Mouse (Mus musculus): ENCODE data around the gene Slc25a10. TPM values are rescaled to one million over a fixed set of nuclear protein-coding genes. Genes with fewer than 3 reads are reported as not detected.
A peak's percentile ranks its signal among the peaks of the same experiment; 100 is the strongest.

The Slc25a10 gene
- polyA plus RNA-seq, 1 experiment from 2014 or later, result 41.2 TPM

DNA sequence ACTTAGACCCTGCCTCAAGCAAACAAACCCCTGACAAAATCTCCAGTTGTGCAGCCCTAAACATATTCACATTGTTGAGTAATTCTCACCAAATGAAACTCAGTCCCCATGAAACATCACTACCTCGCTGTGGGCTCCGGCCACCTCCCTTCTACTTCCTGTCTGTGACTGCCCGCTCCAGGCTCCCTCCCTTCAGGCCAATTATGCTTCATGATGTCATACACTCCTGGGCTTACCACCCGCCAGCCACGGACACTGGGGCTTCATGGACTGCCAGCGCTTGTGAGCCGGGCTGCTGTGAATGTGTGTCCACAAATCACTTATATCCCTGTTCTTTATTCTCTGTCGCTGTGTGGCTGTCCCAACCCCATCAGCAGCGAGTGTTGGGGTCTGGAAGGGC lies 28.1 kb downstream of the Slc25a10 start:
- CTCF ChIA-PET, result interaction anchor here (1.2 to 1.8 kb wide), 2 partner anchors 18 to 34 kb away, joined by 3 to 5 read pairs; no protein-coding TSS in a partner anchor
- no peak for DNase-seq (ENCODE audit: low read depth, low spot score)
- POLR2A ChIA-PET, result interaction anchor here (0.6 to 1.8 kb wide), 2 partner anchors 18 to 33 kb away, joined by 3 to 5 read pairs; no protein-coding TSS in a partner anchor
- ATAC-seq, result peak; percentile 47
- no peak for TF ChIP-seq CTCF (IDR thresholded peaks at IDR 0.05)
- in situ Hi-C loops (cut with MboI; ENCODE audit: low pct_unique_long_range_greater_than_20kb), result loop anchor here (5.0 kb wide), 1 partner anchor 43 kb away; no protein-coding TSS in a partner anchor
- no peaks in the 10 kb centered on the region for H3K27me3 ChIP-seq

DNA sequence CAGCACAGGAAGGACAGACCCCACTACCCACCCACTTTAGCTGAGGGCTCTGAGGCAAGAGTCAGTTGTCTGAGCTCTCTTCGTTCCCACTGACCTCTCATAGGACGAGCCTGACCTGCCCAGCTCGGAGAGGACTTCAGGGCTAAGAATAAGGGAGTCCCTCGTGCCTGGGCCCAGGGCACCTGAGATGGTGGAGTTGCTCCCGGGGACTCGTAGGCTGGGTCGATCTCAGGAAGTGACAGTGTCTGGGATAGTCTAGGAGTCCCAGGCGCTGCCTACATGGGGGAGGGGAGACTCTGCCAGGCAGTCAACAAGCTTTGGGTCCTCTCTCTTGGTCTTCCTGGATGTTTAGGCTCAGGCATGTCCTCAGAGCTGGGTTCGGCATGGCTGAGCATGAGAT lies 28.9 kb downstream of the Slc25a10 start:
- TF ChIP-seq CTCF (IDR thresholded peaks at IDR 0.05), result no peak
- in situ Hi-C loops (cut with MboI; ENCODE audit: low pct_unique_long_range_greater_than_20kb), result no loop called here
- DNase-seq (ENCODE audit: low read depth, low spot score) (no peak), ATAC-seq (no peak)
- POLR2A ChIA-PET, result no interaction called here
- H3K27me3 ChIP-seq, result no peaks in the 10 kb centered on the region
- CTCF ChIA-PET, result interaction anchor here (1.1 to 1.8 kb wide), 3 partner anchors 14 to 34 kb away, joined by 3 to 5 read pairs (median 3); no protein-coding TSS in a partner anchor

DNA sequence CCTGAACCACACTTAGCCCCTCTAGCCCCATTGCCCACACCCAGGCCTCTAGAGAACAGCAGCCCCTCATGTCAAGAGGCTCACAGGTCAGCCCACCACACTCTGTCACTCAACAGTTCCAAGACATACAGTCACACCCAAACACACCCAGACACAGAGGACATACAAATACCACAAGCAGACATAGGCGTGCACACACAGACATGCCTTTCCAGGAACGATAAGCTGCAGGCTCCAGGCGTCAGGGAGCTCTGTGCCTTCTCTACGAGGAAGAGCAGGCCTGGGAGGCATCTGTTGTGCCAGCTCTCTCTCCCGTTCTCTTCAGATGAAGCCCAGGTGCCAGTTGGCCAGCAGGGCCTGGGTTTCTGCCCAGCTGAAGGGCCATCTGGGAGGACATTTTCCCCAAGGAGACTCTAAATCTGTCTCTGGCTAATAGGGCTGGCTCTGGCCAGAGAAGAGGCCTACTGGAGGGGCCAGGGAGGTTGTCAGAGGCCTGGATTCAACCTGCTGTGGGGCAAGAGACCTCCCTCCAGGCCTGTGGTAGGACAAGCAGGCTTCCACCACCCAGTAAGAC lies 29.4 kb downstream of the Slc25a10 start:
- H3K27me3 ChIP-seq, result no peaks in the 10 kb centered on the region
- no peak for ATAC-seq
- DNase-seq (ENCODE audit: low read depth, low spot score), result no peak
- no peak for TF ChIP-seq CTCF (IDR thresholded peaks at IDR 0.05)
- in situ Hi-C loops (cut with MboI; ENCODE audit: low pct_unique_long_range_greater_than_20kb), result no loop called here
- POLR2A ChIA-PET, result no interaction called here
- CTCF ChIA-PET, result interaction anchor here (1.1 to 1.8 kb wide), 3 partner anchors 13 to 33 kb away, joined by 3 to 5 read pairs (median 3); no protein-coding TSS in a partner anchor

DNA sequence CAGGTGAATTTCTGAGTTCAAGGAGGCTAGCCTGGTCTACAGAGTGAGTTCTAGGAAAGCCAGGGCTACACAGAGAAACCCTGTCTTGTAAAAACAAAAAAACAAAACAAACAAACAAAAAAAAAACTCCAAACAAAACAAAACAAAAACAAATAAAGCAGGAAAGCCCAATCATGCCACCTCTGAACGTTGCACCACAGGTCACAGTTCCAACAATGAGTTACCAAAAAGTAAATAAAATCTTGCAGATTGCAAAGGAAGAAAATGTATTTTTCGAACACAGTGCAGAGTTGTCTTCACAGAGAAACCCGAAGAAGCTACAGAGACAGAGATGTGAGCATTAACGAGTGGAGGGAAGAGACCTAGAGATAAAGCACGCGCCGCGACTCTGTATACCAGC lies 30.9 kb downstream of the Slc25a10 start:
- ChIA-PET CTCF (interaction anchor here (1.2 kb wide), 1 partner anchor 20 kb away, joined by 4 read pairs; no protein-coding TSS in a partner anchor), POLR2A (interaction anchor here (0.8 kb wide), 1 partner anchor 22 kb away, joined by 3 read pairs; no protein-coding TSS in a partner anchor)
- peaks cover 2% of the 10 kb centered on the region for H3K27me3 ChIP-seq
- DNase-seq (ENCODE audit: low read depth, low spot score), result no peak
- no peak for TF ChIP-seq CTCF (IDR thresholded peaks at IDR 0.05)
- ATAC-seq, result no peak
- in situ Hi-C loops (cut with MboI; ENCODE audit: low pct_unique_long_range_greater_than_20kb), result no loop called here

DNA sequence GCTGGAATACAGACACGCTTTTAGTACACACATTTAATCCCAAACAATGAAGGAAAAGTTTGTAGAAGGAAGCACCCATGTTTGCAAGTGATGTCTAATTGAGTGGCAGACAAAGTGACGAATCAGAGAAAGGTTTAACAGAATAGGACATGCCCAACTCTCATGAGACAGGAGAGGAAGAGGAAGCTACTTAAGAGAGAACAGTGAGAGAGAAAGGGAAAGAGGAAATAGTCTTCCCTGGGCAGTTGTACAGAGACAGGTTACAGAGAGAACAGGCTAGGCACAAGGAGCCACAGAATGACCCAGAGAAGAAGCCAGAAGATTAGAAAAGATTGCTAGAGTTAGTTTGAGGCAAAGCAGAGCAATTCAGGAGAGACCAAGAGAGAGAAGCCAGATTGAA lies 34.3 kb downstream of the Slc25a10 start:
- no peak for DNase-seq (ENCODE audit: low read depth, low spot score)
- ChIA-PET POLR2A (no interaction called here), CTCF (no interaction called here)
- TF ChIP-seq CTCF (IDR thresholded peaks at IDR 0.05), result no peak
- H3K27me3 ChIP-seq, result peaks cover 25% of the 10 kb centered on the region
- in situ Hi-C loops (cut with MboI; ENCODE audit: low pct_unique_long_range_greater_than_20kb), result no loop called here
- ATAC-seq, result no peak

DNA sequence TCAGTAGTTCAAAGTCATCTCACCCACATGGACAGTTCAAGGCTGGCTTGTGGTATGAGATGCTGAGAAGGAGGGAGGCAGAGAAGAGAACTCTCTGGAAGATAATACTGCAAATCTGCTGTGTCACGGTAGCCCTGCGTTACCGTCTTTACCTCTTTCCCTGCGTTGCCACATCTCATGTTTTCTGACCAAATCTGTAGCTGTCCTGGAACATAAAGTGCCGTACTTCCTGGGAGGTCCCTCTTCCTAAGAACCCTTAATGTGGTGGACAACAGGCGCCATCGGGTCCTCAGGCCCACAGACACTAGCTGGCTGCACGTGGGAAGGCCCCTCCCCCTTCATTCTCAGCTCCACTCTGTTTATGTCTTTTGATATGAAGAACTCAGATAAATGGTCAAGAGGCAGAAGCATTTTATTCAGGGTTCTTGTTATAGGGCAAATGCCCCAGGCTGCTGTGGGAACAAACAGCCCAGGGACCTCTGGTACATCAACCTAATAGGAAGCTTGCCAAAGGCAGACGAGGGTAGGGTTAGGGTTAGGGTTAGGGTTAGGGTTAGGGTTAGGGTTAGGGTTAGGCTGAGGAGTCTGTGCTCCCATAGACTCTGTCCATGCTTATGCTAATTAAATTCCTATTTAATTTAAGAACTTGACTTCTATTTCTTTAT lies 36.2 kb downstream of the Slc25a10 start:
- TF ChIP-seq CTCF (IDR thresholded peaks at IDR 0.05), result no peak
- H3K27me3 ChIP-seq, result peaks cover 37% of the 10 kb centered on the region
- in situ Hi-C loops (cut with MboI; ENCODE audit: low pct_unique_long_range_greater_than_20kb), result no loop called here

DNA sequence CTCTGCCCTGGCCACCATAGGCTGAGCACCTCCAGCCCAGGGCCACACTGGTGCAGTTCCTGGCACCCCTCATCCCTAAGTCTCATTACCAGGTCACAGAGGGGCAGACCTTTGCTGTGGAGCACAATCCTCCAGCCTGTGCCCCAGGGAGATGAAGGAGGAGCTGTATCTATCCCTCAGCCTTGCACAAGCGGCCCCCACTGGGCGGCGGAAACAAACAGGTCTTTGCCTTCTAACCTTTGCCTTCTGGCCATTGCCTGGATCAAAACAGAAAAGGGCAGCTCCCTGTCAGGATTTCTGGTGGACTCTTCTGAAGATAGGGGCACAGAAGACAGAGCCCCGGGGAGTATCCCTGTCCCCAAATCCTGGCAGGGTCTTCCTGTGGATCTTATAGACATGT lies 37.3 kb downstream of the Slc25a10 start:
- in situ Hi-C loops (cut with MboI; ENCODE audit: low pct_unique_long_range_greater_than_20kb), result no loop called here
- ATAC-seq (no peak), DNase-seq (ENCODE audit: low read depth, low spot score) (no peak)
- peaks cover 39% of the 10 kb centered on the region for H3K27me3 ChIP-seq
- POLR2A ChIA-PET, result no interaction called here
- CTCF ChIA-PET, result no interaction called here
- TF ChIP-seq CTCF (IDR thresholded peaks at IDR 0.05), result no peak

More for the DNA sequence above, 36.2 kb downstream of the Slc25a10 start:
- DNase-seq (ENCODE audit: low read depth, low spot score) (no peak), ATAC-seq (no peak)
- POLR2A ChIA-PET, result no interaction called here
- CTCF ChIA-PET, result no interaction called here

DNA sequence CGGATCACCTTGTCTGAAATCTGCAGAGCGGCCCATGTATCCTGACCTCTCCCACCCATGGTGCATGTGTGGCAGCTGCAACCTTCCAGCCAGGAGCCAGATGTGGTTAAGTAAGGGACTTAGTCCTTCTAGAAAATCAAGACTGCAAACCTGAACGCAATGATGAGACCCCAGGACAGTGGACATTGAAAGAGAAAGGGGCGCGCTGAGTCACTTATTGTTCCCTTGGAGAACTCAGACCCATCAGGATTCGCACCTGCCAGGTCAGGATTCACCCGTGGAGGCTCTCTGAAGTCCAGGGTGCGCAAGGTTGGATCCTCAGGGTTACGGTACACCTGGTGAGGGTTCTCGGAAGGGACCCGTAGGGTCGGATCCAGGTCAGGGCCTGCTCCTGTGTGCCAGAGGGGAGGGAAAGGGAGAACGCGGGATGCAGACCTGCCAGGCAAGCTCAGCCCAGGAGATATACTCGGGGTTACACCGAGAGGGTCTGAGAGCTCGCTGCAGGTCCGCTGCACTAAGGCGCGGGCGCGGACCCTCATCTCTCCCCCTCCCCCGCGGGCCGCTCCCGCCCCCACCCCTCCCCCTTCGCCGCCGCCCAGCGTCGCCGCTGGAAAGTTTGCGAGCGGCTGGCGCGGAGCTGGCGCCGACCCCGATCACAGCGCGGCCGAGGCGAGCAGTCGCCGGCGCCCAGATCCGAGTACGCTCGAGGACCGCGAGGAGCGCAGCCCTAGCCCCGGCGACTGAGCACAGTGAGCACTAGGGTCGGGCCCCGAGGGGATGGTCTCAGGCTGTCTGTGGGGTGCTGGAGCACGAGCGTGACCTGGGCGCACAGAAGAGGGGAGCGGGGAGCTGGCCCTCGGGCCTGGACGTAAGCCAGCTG lies 38.7 kb downstream of the Slc25a10 start, which contains the start of gene Gcgr:
Gene Gcgr, plus strand, starts transcription at position 615 of the 880 bp plus-strand sequence.
- CTCF ChIA-PET, result no interaction called here
- ATAC-seq (no peak), DNase-seq (ENCODE audit: low read depth, low spot score) (no peak)
- TF ChIP-seq CTCF (IDR thresholded peaks at IDR 0.05), result no peak
- POLR2A ChIA-PET, result no interaction called here
- in situ Hi-C loops (cut with MboI; ENCODE audit: low pct_unique_long_range_greater_than_20kb), result no loop called here
- H3K27me3 ChIP-seq, result peaks cover 49% of the 10 kb centered on the region

DNA sequence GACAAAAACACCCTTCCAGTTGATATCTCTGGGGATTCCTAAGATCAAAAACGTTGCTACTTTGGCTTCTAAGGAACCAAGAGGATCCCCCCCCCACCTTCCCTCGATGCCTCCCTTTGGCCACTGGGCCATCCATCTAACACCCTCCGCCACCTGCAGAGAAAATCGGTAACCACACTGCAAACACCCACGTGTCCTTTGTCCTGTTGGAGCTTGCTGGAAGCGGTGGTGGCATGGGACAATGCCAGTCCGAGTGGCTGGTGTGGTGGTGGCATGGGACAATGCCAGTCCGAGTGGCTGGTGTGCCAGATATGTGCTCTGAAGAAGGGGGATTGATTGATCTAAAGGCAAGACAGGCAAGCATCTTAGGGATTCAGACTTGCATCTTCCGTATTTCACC lies 40.0 kb downstream of the Slc25a10 start:
- ChIA-PET POLR2A (no interaction called here), CTCF (no interaction called here)
- in situ Hi-C loops (cut with MboI; ENCODE audit: low pct_unique_long_range_greater_than_20kb), result no loop called here
- H3K27me3 ChIP-seq, result peaks cover 50% of the 10 kb centered on the region
- DNase-seq (ENCODE audit: low read depth, low spot score) (no peak), ATAC-seq (no peak)
- TF ChIP-seq CTCF (IDR thresholded peaks at IDR 0.05), result no peak

DNA sequence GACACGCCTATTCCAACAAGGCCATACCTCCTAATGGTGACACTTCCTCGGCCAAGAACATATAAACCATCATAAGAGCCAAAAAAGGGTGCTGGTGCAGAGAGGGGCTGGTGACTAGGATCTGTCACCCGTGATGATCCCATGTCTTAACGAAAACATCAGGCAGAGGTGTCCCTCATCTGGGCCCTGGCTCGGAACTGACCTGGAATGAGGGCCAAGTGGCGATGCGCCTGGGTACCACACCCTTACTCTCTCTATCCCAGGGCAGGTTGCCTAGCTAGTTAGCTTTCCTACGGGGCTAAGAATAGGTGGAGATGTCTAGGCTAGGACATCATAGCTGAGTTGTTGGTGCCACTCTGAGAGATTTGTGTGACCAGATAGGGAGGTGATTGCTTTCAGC lies 42.5 kb downstream of the Slc25a10 start:
- in situ Hi-C loops (cut with MboI; ENCODE audit: low pct_unique_long_range_greater_than_20kb), result no loop called here
- POLR2A ChIA-PET, result interaction anchor here (0.8 kb wide), 1 partner anchor 50 kb away, joined by 3 read pairs; the partner anchor contains the start of gene Mrpl12
- CTCF ChIA-PET, result interaction anchor here (1.4 kb wide), 1 partner anchor 13 kb away, joined by 3 read pairs; no protein-coding TSS in a partner anchor
- no peak for TF ChIP-seq CTCF (IDR thresholded peaks at IDR 0.05)
- ATAC-seq, result no peak
- no peak for DNase-seq (ENCODE audit: low read depth, low spot score)
- H3K27me3 ChIP-seq, result peaks cover 42% of the 10 kb centered on the region

Data from Patski (cell line).